Mouse (Mus musculus) olfactory bulb, adult 2 months (tissue): ENCODE data around the gene Ptgir.
A peak's percentile ranks its signal among the peaks of the same experiment; 100 is the strongest.

Experiments used
- CTCF ChIP-seq: fragments of 200-500 bp; IDR thresholded peaks from 2 replicates; pipeline ENCODE4 v1.5.1; 2012; ENCODE audit warnings: low read depth, mild to moderate bottlenecking, low read length, moderate library complexity; ENCODE audit not compliant: insufficient read depth
- POLR2A ChIP-seq: fragments of 200-500 bp; IDR thresholded peaks from 2 replicates; pipeline ENCODE4 v1.6.1; 2012; ENCODE audit warnings: mild to moderate bottlenecking, low read depth, low read length, moderate library complexity; ENCODE audit not compliant: insufficient read depth

- TF ChIP-seq CTCF (0 out of 2 replicates have a peak, but pooled peaks have one; percentile 5), POLR2A (no peak)
Observed at GRCm38 (mm10) chr7:16931968-16932627, 25.8 kb downstream of the Ptgir start.
